Mouse (Mus musculus) embryonic facial prominence, embryonic 13.5 days (tissue): ENCODE measurements around the gene Dnaic2. TPM values are rescaled to one million over a fixed set of nuclear protein-coding genes. Genes with fewer than 3 reads are reported as not detected.

ENCODE experiments used
- ATAC-seq: fragments of 200-750 bp; cut with Nextera tagmentation; 2 replicates; pipeline ENCODE4 v1.8.0; 2017; ENCODE audit warnings: low read depth; ENCODE audit not compliant: insufficient number of reproducible peaks, insufficient read depth, low FRiP score, low TSS enrichment
- H3K27ac ChIP-seq: fragments of 300-500 bp; sonication (generic); 2 replicates; pipeline ENCODE4 v1.5.1; 2015; ENCODE audit warnings: moderate library complexity, mild to moderate bottlenecking, inconsistent platforms
- H3K27me3 ChIP-seq: fragments of 300-500 bp; sonication (generic); 2 replicates; pipeline ENCODE4 v1.6.1; 2015; ENCODE audit warnings: mild to moderate bottlenecking, inconsistent platforms
- H3K36me3 ChIP-seq: fragments of 300-500 bp; sonication (generic); 2 replicates; pipeline ENCODE4 v1.6.1; 2015; ENCODE audit warnings: mild to moderate bottlenecking, inconsistent platforms
- H3K4me1 ChIP-seq: fragments of 300-500 bp; sonication (generic); 2 replicates; pipeline ENCODE4 v1.6.1; 2015; ENCODE audit warnings: inconsistent platforms
- H3K4me2 ChIP-seq: fragments of 300-500 bp; sonication (generic); 2 replicates; pipeline ENCODE4 v1.6.1; 2015; ENCODE audit warnings: moderate library complexity, mild to moderate bottlenecking, inconsistent platforms
- H3K4me3 ChIP-seq: fragments of 300-500 bp; sonication (generic); 2 replicates; pipeline ENCODE4 v1.5.1; 2015; ENCODE audit warnings: mild to moderate bottlenecking, inconsistent platforms
- H3K9ac ChIP-seq: fragments of 300-500 bp; sonication (generic); 2 replicates; pipeline ENCODE4 v1.6.1; 2015; ENCODE audit warnings: mild to moderate bottlenecking, inconsistent platforms
- H3K9me3 ChIP-seq: fragments of 300-500 bp; sonication (generic); 2 replicates; pipeline ENCODE4 v1.6.1; 2016; ENCODE audit warnings: inconsistent platforms
- WGBS: fragments of 180-500 bp; shearing (Covaris S2); methylation state at CpG from one replicate; pipeline ENCODE4 v1.1.7; 2015; ENCODE audit warnings: mixed read lengths; 5-methylcytosine and 5-hydroxymethylcytosine counted together
- polyA plus RNA-seq: library from polyadenylated mRNA; unstranded; fragments of >200 nt; fragmentation: Nextera tagmentation; extraction: Ambion mirVana; gene quantifications from 2 replicates; pipeline ENCODE4 v1.2.1, GENCODE M21; 2015

Gene Dnaic2
- polyA plus RNA-seq, 1 experiment from 2014 or later, result 1.1 TPM

GRCm38 (mm10) chr11:114807025-114807424 is 79.8 kb downstream of the Dnaic2 start:
- no peak overlapping the region for H3K9ac ChIP-seq
- H3K36me3 ChIP-seq, result no peaks in the 10 kb centered on the region
- H3K4me1 ChIP-seq, result peaks cover 22% of the 10 kb centered on the region
- 66% methylated on average over 2 of the region's 2 CpGs for WGBS
- H3K4me2 ChIP-seq, result no peak overlapping the region
- no peak overlapping the region for H3K4me3 ChIP-seq
- no peaks in the 10 kb centered on the region for H3K9me3 ChIP-seq
- ATAC-seq, result no peak
- H3K27ac ChIP-seq, result no peak overlapping the region
- H3K27me3 ChIP-seq, result no peaks in the 10 kb centered on the region

Other genes with a start within 250 kb of the Dnaic2 start
- 1,049 and 1,157 TPM in 2 replicates for gene Rpl38, start 58.9 kb upstream of the Dnaic2 start, polyA plus RNA-seq
- gene Ttyh2, start 52.0 kb upstream of the Dnaic2 start, polyA plus RNA-seq, result 17.1 and 18.2 TPM in 2 replicates
- 0.69 and 2.2 TPM in 2 replicates for gene Kif19a, start 38.0 kb downstream of the Dnaic2 start, polyA plus RNA-seq
- 1.1 and 1.6 TPM in 2 replicates for gene Btbd17, start 68.5 kb downstream of the Dnaic2 start, polyA plus RNA-seq
- not detected in 2 replicates for gene Gpr142, start 71.5 kb downstream of the Dnaic2 start, polyA plus RNA-seq
- gene Gprc5c, start 123.7 kb downstream of the Dnaic2 start, polyA plus RNA-seq, result 44.4 and 44.8 TPM in 2 replicates
- gene Cd300a, start 162.6 kb downstream of the Dnaic2 start, polyA plus RNA-seq, result 1.0 and 2.3 TPM in 2 replicates
- gene Cd300lb, start 207.0 kb downstream of the Dnaic2 start, polyA plus RNA-seq, result 0.15 and 0.32 TPM in 2 replicates
- gene Cd300c, start 241.7 kb downstream of the Dnaic2 start, polyA plus RNA-seq, result not detected in 2 replicates